Mouse (Mus musculus) E14TG2a.4 (cell line): ENCODE results near the gene Rex1bd.

Experiments used
- CTCF ChIP-seq: conservative IDR thresholded peaks from 2 replicates; pipeline ENCODE4 v1.5.1; 2014; ENCODE audit warnings: low read length
- NANOG ChIP-seq: IDR thresholded peaks from 2 replicates; pipeline ENCODE4 v1.6.1; 2014; ENCODE audit warnings: borderline replicate concordance, low read length, mixed read lengths
- POU5F1 ChIP-seq: IDR thresholded peaks from 2 replicates; pipeline ENCODE4 v1.6.1; 2014; ENCODE audit warnings: low read length, borderline replicate concordance

GRCm38 (mm10) chr8:70460199-70460598 is 46.4 kb downstream of the Rex1bd start:
- TF ChIP-seq CTCF (no peak), POU5F1 (no peak), NANOG (no peak)
